Mouse (Mus musculus) brain, embryonic 14.5 days (tissue): ENCODE data around the gene Grap.

Experiments used
- CTCF ChIP-seq: fragments of 200-500 bp; IDR thresholded peaks from 2 replicates; pipeline ENCODE4 v1.5.1; 2012; ENCODE audit warnings: inconsistent platforms, mild to moderate bottlenecking, moderate library complexity, borderline replicate concordance; ENCODE audit not compliant: insufficient read depth, insufficient read length; ENCODE audit errors: extremely low read depth
- POLR2A ChIP-seq: fragments of 200-500 bp; IDR thresholded peaks from 2 replicates; pipeline ENCODE4 v1.6.1; 2012; ENCODE audit warnings: mild to moderate bottlenecking, inconsistent platforms, borderline replicate concordance; ENCODE audit not compliant: poor library complexity, insufficient read depth, insufficient read length, severe bottlenecking; ENCODE audit errors: extremely low read depth

GRCm38 (mm10) chr11:61685119-61685725, 32.2 kb downstream of the Grap start:
- no peak for TF ChIP-seq POLR2A
- TF ChIP-seq CTCF = no peak
